Mouse (Mus musculus) heart, adult 8-10 months (tissue): ENCODE results near the gene Elovl7. TPM values are rescaled to one million over a fixed set of nuclear protein-coding genes. Genes with fewer than 3 reads are reported as not detected.

Experiments used
- total RNA-seq, 4 experiments: library from RNA; stranded (reverse); gene quantifications; 2 replicates each; pipeline ENCODE4 v1.2.4; 2022

Elovl7 gene
- total RNA-seq, 4 experiments from 2014 or later, result 0.14 to 0.34 (median 0.22) TPM

Other genes with a start within 250 kb of the Elovl7 start
- 10 to 100 TPM; 18.8 to 24.6 (median 20.2) TPM for gene Smim15, start 170.0 kb upstream of the Elovl7 start, total RNA-seq
- gene Ndufaf2, start 55.8 kb upstream of the Elovl7 start, total RNA-seq, result 10 to 100 TPM; 23.2 to 34.3 (median 28.8) TPM
- gene Ercc8, start 55.7 kb upstream of the Elovl7 start, total RNA-seq, result 1 to 10 TPM; 4.0 to 8.0 (median 5.6) TPM
- under 1 TPM in 3 of 4 experiments, not detected in 1; 0.16 to 0.56 (median 0.43) TPM for gene Depdc1b, start 101.9 kb downstream of the Elovl7 start, total RNA-seq
- 10 to 100 TPM; 35.5 to 45.7 (median 42.5) TPM for gene Pde4d, start 235.5 kb downstream of the Elovl7 start, total RNA-seq